ENCODE assay signal across 7 mouse cellular contexts in the genomic region with DNA sequence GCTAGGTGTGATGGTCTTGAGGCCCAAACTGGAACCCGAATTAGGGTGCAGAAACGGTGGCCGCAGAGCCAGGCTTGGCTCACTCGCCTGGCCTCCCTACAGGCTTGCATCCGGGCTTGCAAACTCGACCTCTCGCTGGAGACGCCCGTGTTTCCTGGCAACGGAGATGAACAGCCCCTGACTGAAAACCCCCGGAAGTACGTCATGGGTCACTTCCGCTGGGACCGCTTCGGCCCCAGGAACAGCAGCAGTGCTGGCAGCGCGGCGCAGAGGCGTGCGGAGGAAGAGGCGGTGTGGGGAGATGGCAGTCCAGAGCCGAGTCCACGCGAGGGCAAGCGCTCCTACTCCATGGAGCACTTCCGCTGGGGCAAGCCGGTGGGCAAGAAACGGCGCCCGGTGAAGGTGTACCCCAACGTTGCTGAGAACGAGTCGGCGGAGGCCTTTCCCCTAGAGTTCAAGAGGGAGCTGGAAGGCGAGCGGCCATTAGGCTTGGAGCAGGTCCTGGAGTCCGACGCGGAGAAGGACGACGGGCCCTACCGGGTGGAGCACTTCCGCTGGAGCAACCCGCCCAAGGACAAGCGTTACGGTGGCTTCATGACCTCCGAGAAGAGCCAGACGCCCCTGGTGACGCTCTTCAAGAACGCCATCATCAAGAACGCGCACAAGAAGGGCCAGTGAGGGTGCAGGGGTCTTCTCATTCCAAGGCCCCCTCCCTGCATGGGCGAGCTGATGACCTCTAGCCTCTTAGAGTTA. TPM values are rescaled to one million over a fixed set of nuclear protein-coding genes. Genes with fewer than 3 reads are reported as not detected.
DNase-seq lines count a peak whose midpoint lies in the region; ATAC-seq and TF ChIP-seq lines count a peak whose summit lies in the region.

No protein-coding gene starts in this region.

- peak overlapping the region; percentile 88 for H3K9ac ChIP-seq in embryonic facial prominence, embryonic 13.5 days
- peak overlapping the region; percentile 78 for H3K9ac ChIP-seq in limb, embryonic 12.5 days (replicated peaks)
- peak overlapping the region; percentile 79 for H3K9ac ChIP-seq in midbrain, embryonic 13.5 days (replicated peaks)

- H3K9me3 ChIP-seq in embryonic facial prominence, embryonic 13.5 days: no peaks in the 10 kb centered on the region
- no peaks in the 10 kb centered on the region for H3K9me3 ChIP-seq in limb, embryonic 12.5 days
- no peaks in the 10 kb centered on the region for H3K9me3 ChIP-seq in midbrain, embryonic 13.5 days

- H3K4me1 ChIP-seq in bone marrow, adult 2 months (ENCODE audit: control insufficient read depth, insufficient read depth, low read length): no peaks in the 10 kb centered on the region; the same call in 1 of the 2 replicates
- peaks cover 10% of the 10 kb centered on the region for H3K4me1 ChIP-seq in embryonic facial prominence, embryonic 13.5 days
- peaks cover 5% of the 10 kb centered on the region for H3K4me1 ChIP-seq in limb, embryonic 12.5 days (replicated peaks)
- peaks cover 14% of the 10 kb centered on the region for H3K4me1 ChIP-seq in midbrain, embryonic 13.5 days (replicated peaks)
- H3K4me1 ChIP-seq in small intestine, adult 2 months (ENCODE audit: control insufficient read depth, insufficient read depth, insufficient read length, low read length): peaks cover 9% of the 10 kb centered on the region; the same call in 1 of the 2 replicates

- H3K27me3 ChIP-seq in embryonic facial prominence, embryonic 13.5 days: peaks cover 8% of the 10 kb centered on the region
- peaks cover 4% of the 10 kb centered on the region for H3K27me3 ChIP-seq in limb, embryonic 12.5 days
- H3K27me3 ChIP-seq in midbrain, embryonic 13.5 days: peaks cover 27% of the 10 kb centered on the region
- no peaks in the 10 kb centered on the region for H3K27me3 ChIP-seq in small intestine, adult 2 months (ENCODE audit: control insufficient read depth, insufficient read depth, low read length)

- no peak overlapping the region for H3K27ac ChIP-seq in bone marrow, adult 2 months (ENCODE audit: control insufficient read depth, insufficient read depth, low read depth, low read length, poor library complexity)
- H3K27ac ChIP-seq in embryonic facial prominence, embryonic 13.5 days: peak overlapping the region; percentile 83
- peak overlapping the region; percentile 95 for H3K27ac ChIP-seq in limb, embryonic 12.5 days
- peak overlapping the region; percentile 96 for H3K27ac ChIP-seq in midbrain, embryonic 13.5 days
- peak overlapping the region; percentile 48 for H3K27ac ChIP-seq in small intestine, adult 2 months (ENCODE audit: insufficient read depth, low read depth, low read length)

- peak overlapping the region; percentile 61 for H3K4me3 ChIP-seq in bone marrow, adult 2 months (replicated peaks; ENCODE audit: control insufficient read depth, low read depth, low read length)
- peak overlapping the region; percentile 69 for H3K4me3 ChIP-seq in embryonic facial prominence, embryonic 13.5 days
- peak overlapping the region; percentile 65 for H3K4me3 ChIP-seq in limb, embryonic 12.5 days (replicated peaks)
- H3K4me3 ChIP-seq in midbrain, embryonic 13.5 days (replicated peaks): peak overlapping the region; percentile 61
- peak overlapping the region; percentile 73 for H3K4me3 ChIP-seq in small intestine, adult 2 months (ENCODE audit: low read depth, low read length)

- WGBS in bone marrow, adult 2 months: 4% methylated on average over 53 of the region's 53 CpGs
- 4% methylated on average over 53 of the region's 53 CpGs for WGBS in embryonic facial prominence, embryonic 13.5 days
- WGBS in limb, embryonic 12.5 days: 2% methylated on average over 53 of the region's 53 CpGs
- WGBS in midbrain, embryonic 13.5 days: 2% methylated on average over 53 of the region's 53 CpGs
- 3% methylated on average over 53 of the region's 53 CpGs for WGBS in small intestine, adult 2 months

- no peak for TF ChIP-seq CTCF in bone marrow, adult 2 months (IDR thresholded peaks at IDR 0.05; ENCODE audit: control insufficient read depth, insufficient read depth, low read length)
- no peak for TF ChIP-seq CTCF in small intestine, adult 2 months (IDR thresholded peaks at IDR 0.05; ENCODE audit: extremely low read depth, insufficient read length, insufficient replicate concordance, low read depth, low read length)

- TF ChIP-seq POLR2A in bone marrow, adult 2 months (IDR thresholded peaks at IDR 0.05; ENCODE audit: borderline replicate concordance, control insufficient read depth, low read depth, low read length): peak; percentile 85
- peak; percentile 57; the same call in 1 of the 2 replicates for TF ChIP-seq POLR2A in small intestine, adult 2 months (IDR thresholded peaks at IDR 0.05; ENCODE audit: low read depth, low read length)

- peak; percentile 85 for ATAC-seq in embryonic facial prominence, embryonic 13.5 days (ENCODE audit: insufficient number of reproducible peaks, insufficient read depth, low FRiP score, low TSS enrichment, low read depth)
- ATAC-seq in limb, embryonic 12.5 days (ENCODE audit: insufficient number of reproducible peaks, insufficient read depth, low FRiP score, low TSS enrichment, low read depth): peak; percentile 90
- peak; percentile 99 for ATAC-seq in midbrain, embryonic 13.5 days

- no peaks in the 10 kb centered on the region for H3K36me3 ChIP-seq in embryonic facial prominence, embryonic 13.5 days
- H3K36me3 ChIP-seq in limb, embryonic 12.5 days: no peaks in the 10 kb centered on the region
- H3K36me3 ChIP-seq in midbrain, embryonic 13.5 days: peaks cover 23% of the 10 kb centered on the region
- H3K36me3 ChIP-seq in small intestine, adult 2 months (ENCODE audit: control insufficient read depth, insufficient read depth, low read length): no peaks in the 10 kb centered on the region

- peak; percentile 93 to 94 for DNase-seq in heart, adult 9 months (ENCODE audit: low spot score in 2 of 2)
- DNase-seq in kidney, adult 8-10 months: peak; percentile 81

- H3K4me2 ChIP-seq in embryonic facial prominence, embryonic 13.5 days: peak overlapping the region; percentile 89
- peak overlapping the region; percentile 79 for H3K4me2 ChIP-seq in limb, embryonic 12.5 days
- H3K4me2 ChIP-seq in midbrain, embryonic 13.5 days (replicated peaks): peak overlapping the region; percentile 87

RNA-seq across cellular contexts. Expression of a gene that starts 5.2 kb away (rescaled TPM):
- polyA plus RNA-seq in bone marrow, adult 2 months (2011; ENCODE audit: insufficient read depth, insufficient read length, low replicate concordance, missing spikeins): 1.3 TPM in 1 of 2 replicates, not detected in the other
- 2.8 and 4.5 TPM in 2 replicates for polyA plus RNA-seq in embryonic facial prominence, embryonic 13.5 days (2015; fragmentation: Nextera tagmentation; extraction: Ambion mirVana)
- polyA plus RNA-seq in limb, embryonic 12.5 days (2016; fragmentation: Nextera tagmentation; extraction: Ambion mirVana): 4.8 and 5.4 TPM in 2 replicates
- 9.3 and 12.8 TPM in 2 replicates for polyA plus RNA-seq in midbrain, embryonic 13.5 days (2015; fragmentation: Nextera tagmentation; extraction: Ambion mirVana)
- polyA plus RNA-seq in small intestine, adult 2 months (2012; rRNA removed): 0.10 and 0.20 TPM in 2 replicates
